Comparison of ENCODE assay signal across 8 mouse cellular contexts in genomic region chr5:103423305-103423926, GRCm38 (mm10). TPM values are rescaled to one million over a fixed set of nuclear protein-coding genes. Genes with fewer than 3 reads are reported as not detected.
DNase-seq lines count a peak whose midpoint lies in the region; ATAC-seq lines count a peak whose summit lies in the region.

No protein-coding gene starts in this region.

- H3K4me1 ChIP-seq in forebrain, embryonic 13.5 days: peaks cover 29% of the 10 kb centered on the region
- peaks cover 16% of the 10 kb centered on the region for H3K4me1 ChIP-seq in forebrain, embryonic 16.5 days (replicated peaks; ENCODE audit: control insufficient read depth, insufficient read depth, low read length)
- H3K4me1 ChIP-seq in embryonic facial prominence, embryonic 11.5 days (ENCODE audit: control insufficient read depth, insufficient read depth, low read length): no peaks in the 10 kb centered on the region
- H3K4me1 ChIP-seq in neural tube, embryonic 14.5 days (ENCODE audit: control insufficient read depth, insufficient read depth, low read length): peaks cover 9% of the 10 kb centered on the region; the same call in 1 of the 2 replicates

- WGBS in forebrain, embryonic 13.5 days: 5% methylated on average over 6 of the region's 6 CpGs
- 16% methylated on average over 6 of the region's 6 CpGs for WGBS in forebrain, embryonic 16.5 days
- WGBS in embryonic facial prominence, embryonic 11.5 days: 11% methylated on average over 6 of the region's 6 CpGs
- 9% methylated on average over 6 of the region's 6 CpGs for WGBS in neural tube, embryonic 14.5 days

- H3K4me3 ChIP-seq in forebrain, embryonic 13.5 days: no peak overlapping the region
- H3K4me3 ChIP-seq in forebrain, embryonic 16.5 days (replicated peaks; ENCODE audit: low read length): no peak overlapping the region
- H3K4me3 ChIP-seq in embryonic facial prominence, embryonic 11.5 days (ENCODE audit: low read depth, low read length): no peak overlapping the region
- no peak overlapping the region for H3K4me3 ChIP-seq in neural tube, embryonic 14.5 days (ENCODE audit: low read depth, low read length)

- no peak for ATAC-seq in forebrain, embryonic 13.5 days
- ATAC-seq in forebrain, embryonic 16.5 days: no peak
- ATAC-seq in embryonic facial prominence, embryonic 11.5 days (replicated peaks; ENCODE audit: insufficient number of reproducible peaks, low FRiP score, low TSS enrichment, low read depth): no peak
- ATAC-seq in neural tube, embryonic 14.5 days (ENCODE audit: low read depth): no peak
- no peak for ATAC-seq in erythroid progenitor cell, adult 5-6 weeks (replicated peaks; ENCODE audit: low FRiP score, poor library complexity, severe bottlenecking)

- H3K36me3 ChIP-seq in forebrain, embryonic 13.5 days (ENCODE audit: poor library complexity, severe bottlenecking): no peaks in the 10 kb centered on the region
- no peaks in the 10 kb centered on the region for H3K36me3 ChIP-seq in forebrain, embryonic 16.5 days (ENCODE audit: control insufficient read depth, insufficient read depth)
- no peaks in the 10 kb centered on the region for H3K36me3 ChIP-seq in embryonic facial prominence, embryonic 11.5 days (replicated peaks; ENCODE audit: control insufficient read depth, insufficient read depth, low read depth, low read length)
- H3K36me3 ChIP-seq in neural tube, embryonic 14.5 days (ENCODE audit: control insufficient read depth, insufficient read depth, low read length): no peaks in the 10 kb centered on the region

- no peak overlapping the region for H3K9ac ChIP-seq in forebrain, embryonic 13.5 days
- no peak overlapping the region for H3K9ac ChIP-seq in forebrain, embryonic 16.5 days (replicated peaks; ENCODE audit: low read depth, low read length)
- no peak overlapping the region for H3K9ac ChIP-seq in embryonic facial prominence, embryonic 11.5 days (replicated peaks; ENCODE audit: low read length)
- no peak overlapping the region for H3K9ac ChIP-seq in neural tube, embryonic 14.5 days (replicated peaks; ENCODE audit: low read depth, low read length)

- H3K27me3 ChIP-seq in forebrain, embryonic 13.5 days: no peaks in the 10 kb centered on the region
- H3K27me3 ChIP-seq in forebrain, embryonic 16.5 days (replicated peaks; ENCODE audit: control insufficient read depth, insufficient read depth, low read length): no peaks in the 10 kb centered on the region
- no peaks in the 10 kb centered on the region for H3K27me3 ChIP-seq in embryonic facial prominence, embryonic 11.5 days (ENCODE audit: control insufficient read depth, insufficient read depth, low read length)
- no peaks in the 10 kb centered on the region for H3K27me3 ChIP-seq in neural tube, embryonic 14.5 days (ENCODE audit: control insufficient read depth, insufficient read depth, low read length)

- DNase-seq in embryonic facial prominence, embryonic 11.5 days (ENCODE audit: low spot score): peak; percentile 58
- peak; percentile 56 for DNase-seq in kidney, postnatal 10 days
- no peak for DNase-seq in thymus, postnatal 14 days
- no peak for DNase-seq in cerebellum, postnatal 14 days

- H3K9me3 ChIP-seq in forebrain, embryonic 13.5 days (replicated peaks): no peaks in the 10 kb centered on the region
- H3K9me3 ChIP-seq in forebrain, embryonic 16.5 days (ENCODE audit: control insufficient read depth, low read length): no peaks in the 10 kb centered on the region
- no peaks in the 10 kb centered on the region for H3K9me3 ChIP-seq in embryonic facial prominence, embryonic 11.5 days (replicated peaks; ENCODE audit: control insufficient read depth, low read length)
- no peaks in the 10 kb centered on the region for H3K9me3 ChIP-seq in neural tube, embryonic 14.5 days (ENCODE audit: control insufficient read depth, low read length)

- H3K4me2 ChIP-seq in forebrain, embryonic 13.5 days: peak overlapping the region; percentile 84
- H3K4me2 ChIP-seq in forebrain, embryonic 16.5 days (ENCODE audit: low read length): no peak overlapping the region
- H3K4me2 ChIP-seq in embryonic facial prominence, embryonic 11.5 days (ENCODE audit: low read depth, low read length): no peak overlapping the region
- peak overlapping the region; percentile 93; the same call in 1 of the 2 replicates for H3K4me2 ChIP-seq in neural tube, embryonic 14.5 days (ENCODE audit: low read depth, low read length)

- no peak overlapping the region for H3K27ac ChIP-seq in forebrain, embryonic 13.5 days
- no peak overlapping the region for H3K27ac ChIP-seq in forebrain, embryonic 16.5 days (ENCODE audit: low read length)
- H3K27ac ChIP-seq in embryonic facial prominence, embryonic 11.5 days (replicated peaks; ENCODE audit: low read depth, low read length): no peak overlapping the region
- H3K27ac ChIP-seq in neural tube, embryonic 14.5 days (ENCODE audit: low read depth, low read length): no peak overlapping the region

RNA-seq across cellular contexts. Expression of gene Ptpn13, which starts 1.6 kb away (rescaled TPM):
- polyA plus RNA-seq in forebrain, embryonic 13.5 days (2015; fragmentation: Nextera tagmentation; extraction: Ambion mirVana): 4.9 and 5.2 TPM in 2 replicates
- 4.1 and 4.8 TPM in 2 replicates for polyA plus RNA-seq in forebrain, embryonic 16.5 days (2015; fragmentation: Nextera tagmentation; extraction: Ambion mirVana)
- polyA plus RNA-seq in embryonic facial prominence, embryonic 11.5 days (2014; fragmentation: Nextera tagmentation; extraction: Ambion mirVana): 14.5 and 15.3 TPM in 2 replicates
- polyA plus RNA-seq in neural tube, embryonic 14.5 days (2014; fragmentation: Nextera tagmentation; extraction: Ambion mirVana): 4.1 and 6.7 TPM in 2 replicates
- total RNA-seq in erythroid progenitor cell, adult 5-6 weeks (2015; ENCODE audit: low replicate concordance): 0.36 and 1.7 TPM in 2 replicates
- 1.4 and 2.2 TPM in 2 replicates for total RNA-seq in erythroid progenitor cell, adult 5-6 weeks (2017; ENCODE audit: low replicate concordance)

Comparison
In these comparisons a context has a peak if more than half of its experiments do, and no peak if none do; other contexts are left out.
1. H3K4me2 ChIP-seq: peak in forebrain, embryonic 13.5 days (single experiment) and neural tube, embryonic 14.5 days (single experiment); none in forebrain, embryonic 16.5 days (single experiment) and embryonic facial prominence, embryonic 11.5 days (single experiment).
2. DNase-seq: peak in embryonic facial prominence, embryonic 11.5 days (single experiment) and kidney, postnatal 10 days (single experiment); none in thymus, postnatal 14 days (single experiment) and cerebellum, postnatal 14 days (0 of 2).